Mouse (Mus musculus): Measurements from ENCODE around the gene Eaf2.

- no peak for TF ChIP-seq GATA1 (IDR thresholded peaks at IDR 0.05; ENCODE audit: borderline replicate concordance, low read length)
- no peak for TF ChIP-seq CTCF (IDR thresholded peaks at IDR 0.05; ENCODE audit: low read depth, low read length)
- TF ChIP-seq POLR2AphosphoS5 (IDR thresholded peaks at IDR 0.05; ENCODE audit: insufficient replicate concordance, low read depth, low read length): no peak
Measured at GRCm38 (mm10) chr16:36885912-36886311, 11.1 kb upstream of the Eaf2 start.
